Comparison of ENCODE assay signal across 16 mouse cellular contexts in the genomic region with DNA sequence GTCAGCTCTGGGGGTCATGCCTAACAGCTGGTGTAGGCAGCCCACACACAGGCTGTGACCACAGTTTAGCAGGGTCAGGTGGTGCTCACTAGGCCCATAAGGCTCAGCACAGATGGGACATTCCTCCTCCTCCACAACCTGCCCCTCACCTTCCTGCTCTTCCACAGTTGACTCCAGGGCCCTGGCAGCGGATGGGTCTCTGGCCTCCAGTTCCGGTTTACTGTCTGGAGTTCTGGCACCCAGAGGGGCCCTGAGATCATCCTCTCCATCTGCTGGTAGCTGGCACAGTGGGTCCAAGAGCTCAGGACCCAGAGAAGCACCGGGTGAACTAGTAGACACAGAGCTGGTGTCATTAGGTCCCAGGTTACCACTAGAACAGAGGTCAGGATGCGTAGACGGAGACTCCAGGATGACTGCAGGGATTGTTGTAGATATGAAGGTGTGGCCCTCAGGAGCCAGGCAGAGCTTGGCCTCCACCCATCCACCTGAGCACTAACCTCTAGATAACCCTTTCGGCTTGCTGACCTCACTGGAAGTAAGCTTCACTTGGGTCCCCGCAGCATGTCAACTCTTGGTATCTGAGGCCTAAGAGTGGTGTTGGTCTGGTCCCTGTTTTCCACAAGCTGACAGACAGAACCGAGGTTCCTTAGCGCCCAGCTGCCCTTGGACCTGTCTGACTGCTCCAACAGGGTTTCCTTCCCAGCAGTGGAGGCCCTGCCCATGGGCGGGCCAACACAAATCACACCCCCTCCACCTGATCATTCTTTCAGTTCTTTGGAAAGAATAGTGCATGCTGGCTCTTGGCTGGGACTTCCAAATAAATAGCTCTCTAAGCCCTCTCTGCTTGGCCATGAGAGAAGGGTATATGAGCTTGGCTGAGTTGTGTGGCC. TPM values are rescaled to one million over a fixed set of nuclear protein-coding genes. Genes with fewer than 3 reads are reported as not detected.
A peak's percentile ranks its signal among the peaks of the same experiment; 100 is the strongest.
DNase-seq lines count a peak whose midpoint lies in the region; ATAC-seq and TF ChIP-seq lines count a peak whose summit lies in the region.
"Had no signal": no experiment of that assay in that cellular context is flagged by ENCODE, and none has a peak within 500 bp of the region (broad histone marks: within the 10 kb centered on the region; RNA-seq: fewer than 3 reads in every experiment).

A gene (minus strand): TSS at position 681 of the 890 bp plus-strand sequence.

- DNase-seq in kidney, postnatal 25 days = peak; percentile 49 to 74
- no peak for DNase-seq in kidney, postnatal 10 days
- DNase-seq in urinary bladder, postnatal 14 days (ENCODE audit: low spot score) = peak; percentile 64
- no peak for DNase-seq in urinary bladder, postnatal 4 days (ENCODE audit: low spot score in 2 of 2)
- no peak for DNase-seq in gonadal fat pad, adult 2 months (ENCODE audit: low read depth)
- peak; percentile 82 for DNase-seq in stomach, postnatal 0 days (ENCODE audit: low spot score)
- DNase-seq: adrenal gland, adult 8-10 months; gastrocnemius, adult 2 months; heart, postnatal 4 days; liver, postnatal 0 days had no signal

- WGBS in stomach, postnatal 0 days = 65% methylated on average over 10 of the region's 10 CpGs
- 92% methylated on average over 10 of the region's 10 CpGs for WGBS in midbrain, embryonic 16.5 days

- no peaks in the 10 kb centered on the region for H3K27me3 ChIP-seq in stomach, postnatal 0 days (ENCODE audit: control insufficient read depth, insufficient read depth, low read length)
- H3K27me3 ChIP-seq in midbrain, embryonic 16.5 days (ENCODE audit: control insufficient read depth, insufficient read depth, low read depth, low read length) = no peaks in the 10 kb centered on the region

- peak within 1 kb of the TSS; percentile 87 for H3K27ac ChIP-seq in stomach, postnatal 0 days (replicated peaks)
- no peak within 1 kb of the TSS for H3K27ac ChIP-seq in midbrain, embryonic 16.5 days (ENCODE audit: low read length)
- H3K27ac ChIP-seq: forebrain, embryonic 13.5 days; gastrocnemius, adult 2 months; midbrain, embryonic 13.5 days had no signal

- no peak for TF ChIP-seq CTCF in stomach, postnatal 0 days (IDR thresholded peaks at IDR 0.05; ENCODE audit: low read depth)

- H3K4me2 ChIP-seq in stomach, postnatal 0 days (replicated peaks; ENCODE audit: low read depth) = peak within 1 kb of the TSS; percentile 35
- H3K4me2 ChIP-seq in midbrain, embryonic 16.5 days (ENCODE audit: low read length) = no peak within 1 kb of the TSS
- H3K4me2 ChIP-seq: forebrain, embryonic 13.5 days; heart, embryonic 11.5 days; midbrain, embryonic 13.5 days had no signal

- H3K9me3 ChIP-seq in stomach, postnatal 0 days (ENCODE audit: control insufficient read depth, low read length) = no peaks in the 10 kb centered on the region
- no peaks in the 10 kb centered on the region for H3K9me3 ChIP-seq in midbrain, embryonic 16.5 days (replicated peaks; ENCODE audit: control insufficient read depth, low read length, poor library complexity, severe bottlenecking)
- H3K9me3 ChIP-seq: forebrain, embryonic 13.5 days; midbrain, embryonic 13.5 days had no signal

- peaks cover 17% of the 10 kb centered on the region for H3K36me3 ChIP-seq in stomach, postnatal 0 days (ENCODE audit: control insufficient read depth, insufficient read depth, low read length)
- peaks cover 15% of the 10 kb centered on the region for H3K36me3 ChIP-seq in midbrain, embryonic 16.5 days (ENCODE audit: control insufficient read depth, insufficient read depth, low read length)

- peak; percentile 63 for TF ChIP-seq EP300 in stomach, postnatal 0 days (optimal IDR thresholded peaks at IDR 0.05)

- H3K9ac ChIP-seq in stomach, postnatal 0 days (ENCODE audit: low read length) = peak within 1 kb of the TSS; percentile 24
- no peak within 1 kb of the TSS for H3K9ac ChIP-seq in midbrain, embryonic 16.5 days (ENCODE audit: low read depth, low read length)
- H3K9ac ChIP-seq: forebrain, embryonic 13.5 days; liver, postnatal 0 days; midbrain, embryonic 13.5 days had no signal

- peaks cover 4% of the 10 kb centered on the region for H3K4me1 ChIP-seq in stomach, postnatal 0 days (replicated peaks; ENCODE audit: control insufficient read depth, insufficient read depth)
- peaks cover 12% of the 10 kb centered on the region for H3K4me1 ChIP-seq in midbrain, embryonic 16.5 days (ENCODE audit: control insufficient read depth, insufficient read depth, low read length)

- H3K4me3 ChIP-seq in stomach, postnatal 0 days (ENCODE audit: low read depth, low read length) = 0 out of 2 replicates have a peak within 1 kb of the TSS, but pooled peaks have one; percentile 8
- H3K4me3 ChIP-seq in midbrain, embryonic 16.5 days (ENCODE audit: low read depth, low read length) = no peak within 1 kb of the TSS
- H3K4me3 ChIP-seq: forebrain, embryonic 13.5 days; gastrocnemius, adult 2 months; midbrain, embryonic 13.5 days had no signal

- ATAC-seq in stomach, postnatal 0 days (ENCODE audit: low FRiP score, low TSS enrichment) = peak; percentile 78
- ATAC-seq in activated CD4-positive, CD25-positive, alpha-beta regulatory T cell, adult 4 months = no peak
- no peak for ATAC-seq in midbrain, embryonic 16.5 days
- ATAC-seq: forebrain, embryonic 13.5 days; liver, postnatal 0 days; midbrain, embryonic 13.5 days; Patski had no signal

RNA-seq across cellular contexts. Expression of the gene that starts here (rescaled TPM):
- 23.2 and 23.7 TPM in 2 replicates for polyA plus RNA-seq in gonadal fat pad, adult 2 months (2012; rRNA removed)
- polyA plus RNA-seq in stomach, postnatal 0 days (2015; fragmentation: Nextera tagmentation; extraction: Ambion mirVana) = 12.8 and 16.6 TPM in 2 replicates
- polyA plus RNA-seq in activated CD4-positive, CD25-positive, alpha-beta regulatory T cell, adult 4 months (2017; shearing (Covaris generic)) = 1 to 10 TPM; 3.6 to 4.2 TPM
- polyA plus RNA-seq in midbrain, embryonic 16.5 days (2015; fragmentation: Nextera tagmentation; extraction: Ambion mirVana) = 4.3 and 4.7 TPM in 2 replicates

Comparison
In these comparisons a context has a peak if more than half of its experiments do, and no peak if none do; other contexts are left out.
1. DNase-seq: peak in kidney, postnatal 25 days (2 of 2), urinary bladder, postnatal 14 days (single experiment) and stomach, postnatal 0 days (single experiment); none in kidney, postnatal 10 days (single experiment), urinary bladder, postnatal 4 days (0 of 2) and gonadal fat pad, adult 2 months (single experiment).